Mouse (Mus musculus) ES-Bruce4 (cell line): ENCODE results near the gene Wwc2. TPM values are rescaled to one million over a fixed set of nuclear protein-coding genes. Genes with fewer than 3 reads are reported as not detected.

Source experiments
- H3K27ac ChIP-seq: 2 replicates; pipeline ENCODE4 v1.5.1; 2012; ENCODE audit warnings: low read length, inconsistent platforms; ENCODE audit not compliant: insufficient read depth
- H3K27me3 ChIP-seq: 2 replicates; pipeline ENCODE4 v1.6.1; 2012; ENCODE audit warnings: mild to moderate bottlenecking, low read length, inconsistent platforms; ENCODE audit not compliant: control insufficient read depth, poor library complexity, insufficient read depth, severe bottlenecking
- H3K36me3 ChIP-seq: 2 replicates; pipeline ENCODE4 v1.6.1; 2012; ENCODE audit warnings: inconsistent platforms, mild to moderate bottlenecking, low read length, moderate library complexity; ENCODE audit not compliant: control insufficient read depth, poor library complexity, insufficient read depth, severe bottlenecking
- H3K4me1 ChIP-seq: one replicate; pipeline ENCODE4 v1.8.1; 2011; ENCODE audit warnings: low read length; ENCODE audit not compliant: control insufficient read depth, insufficient read depth
- H3K4me3 ChIP-seq: 2 replicates; pipeline ENCODE4 v1.5.1; 2011; ENCODE audit warnings: low read depth, mild to moderate bottlenecking, low read length
- H3K9ac ChIP-seq: 2 replicates; pipeline ENCODE4 v1.6.1; 2012; ENCODE audit warnings: low read depth, mild to moderate bottlenecking, inconsistent platforms; ENCODE audit not compliant: poor library complexity, severe bottlenecking
- H3K9me3 ChIP-seq: replicated peaks from 2 replicates; pipeline ENCODE4 v1.6.1; 2012; ENCODE audit warnings: mild to moderate bottlenecking, low read length, inconsistent platforms; ENCODE audit not compliant: control insufficient read depth, poor library complexity, insufficient read depth, severe bottlenecking
- CTCF ChIP-seq: IDR thresholded peaks from one replicate; pipeline ENCODE4 v1.8.1; 2011; ENCODE audit warnings: low read depth, low read length
- EP300 ChIP-seq: IDR thresholded peaks from 2 replicates; pipeline ENCODE4 v1.6.1; 2011; ENCODE audit warnings: low read depth, low read length; ENCODE audit not compliant: insufficient read depth
- POLR2A ChIP-seq: IDR thresholded peaks from one replicate; pipeline ENCODE4 v1.8.1; 2011; ENCODE audit warnings: low read length; ENCODE audit not compliant: insufficient read depth
- polyA plus RNA-seq: library from polyadenylated mRNA; stranded (reverse); fragments of >200 nt; gene quantifications from 2 replicates; pipeline ENCODE4 v1.2.4, GENCODE M21; 2011; ENCODE audit warnings: low read depth; ENCODE audit not compliant: missing spikeins, insufficient read depth, insufficient read length

Gene Wwc2
- polyA plus RNA-seq, 1 experiment, result 42.2 TPM

GRCm38 (mm10) chr8:47988111-47988510 lies 2.6 kb downstream of the Wwc2 start:
- Histone ChIP-seq H3K4me3 (no peak overlapping the region), H3K9me3 (no peaks in the 10 kb centered on the region), H3K4me1 (peaks cover 8% of the 10 kb centered on the region), H3K27me3 (no peaks in the 10 kb centered on the region), H3K27ac (no peak overlapping the region), H3K9ac (peak overlapping the region; percentile 99; the same call in 1 of the 2 replicates), H3K36me3 (no peaks in the 10 kb centered on the region; the same call in 1 of the 2 replicates)
- no peak for TF ChIP-seq EP300

DNA sequence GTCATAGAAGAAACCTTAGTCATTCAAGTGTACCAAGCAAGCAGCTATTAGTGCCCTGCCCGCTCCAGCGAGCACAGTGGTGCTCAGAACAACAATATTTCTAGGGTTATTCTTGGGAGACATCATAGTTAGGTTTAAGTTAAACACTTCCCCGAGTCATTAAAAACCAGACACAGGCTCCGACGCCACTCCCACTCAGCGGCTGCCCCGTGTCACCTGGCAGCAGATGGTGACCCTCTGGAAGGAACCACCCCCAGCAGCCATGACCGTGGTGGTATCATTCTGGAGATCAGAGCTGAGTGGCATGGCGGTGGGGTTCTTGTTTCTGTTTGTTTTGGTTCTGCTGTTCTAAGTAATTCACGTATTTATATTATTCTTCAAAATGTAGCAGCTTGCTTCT lies 5.1 kb downstream of the Wwc2 start:
- H3K9ac ChIP-seq, result no peak overlapping the region

GRCm38 (mm10) chr8:47985243-47985642 lies 5.5 kb downstream of the Wwc2 start:
- Histone ChIP-seq H3K4me1 (peaks cover 8% of the 10 kb centered on the region), H3K27me3 (no peaks in the 10 kb centered on the region), H3K9me3 (no peaks in the 10 kb centered on the region), H3K4me3 (no peak overlapping the region), H3K9ac (no peak overlapping the region), H3K27ac (0 out of 2 replicates have a peak overlapping the region, but pooled peaks have one; percentile 4), H3K36me3 (no peaks in the 10 kb centered on the region; the same call in 1 of the 2 replicates)
- TF ChIP-seq POLR2A, result no peak
- no peak for TF ChIP-seq CTCF
- TF ChIP-seq EP300, result no peak

More for the DNA sequence above, 5.1 kb downstream of the Wwc2 start:
- no peak overlapping the region for H3K27ac ChIP-seq
- no peaks in the 10 kb centered on the region for H3K9me3 ChIP-seq
- H3K27me3 ChIP-seq, result no peaks in the 10 kb centered on the region
- peaks cover 8% of the 10 kb centered on the region for H3K4me1 ChIP-seq
- TF ChIP-seq EP300 (no peak), CTCF (no peak), POLR2A (no peak)
- no peaks in the 10 kb centered on the region; the same call in 1 of the 2 replicates for H3K36me3 ChIP-seq
- H3K4me3 ChIP-seq, result no peak overlapping the region

- H3K4me1 ChIP-seq, result peaks cover 7% of the 10 kb centered on the region
- no peak overlapping the region for H3K27ac ChIP-seq
- no peak overlapping the region for H3K9ac ChIP-seq
- H3K27me3 ChIP-seq, result no peaks in the 10 kb centered on the region
- no peaks in the 10 kb centered on the region for H3K36me3 ChIP-seq
- no peaks in the 10 kb centered on the region for H3K9me3 ChIP-seq
- no peak overlapping the region for H3K4me3 ChIP-seq
- TF ChIP-seq CTCF (no peak), EP300 (no peak), POLR2A (no peak)
Observed at GRCm38 (mm10) chr8:47981075-47981474, 9.6 kb downstream of the Wwc2 start.

GRCm38 (mm10) chr8:47979876-47980275 lies 10.8 kb downstream of the Wwc2 start:
- Histone ChIP-seq H3K9me3 (no peaks in the 10 kb centered on the region), H3K27me3 (no peaks in the 10 kb centered on the region), H3K36me3 (no peaks in the 10 kb centered on the region), H3K4me1 (no peaks in the 10 kb centered on the region), H3K27ac (no peak overlapping the region), H3K4me3 (no peak overlapping the region), H3K9ac (no peak overlapping the region)
- no peak for TF ChIP-seq POLR2A
- no peak for TF ChIP-seq CTCF
- no peak for TF ChIP-seq EP300

DNA sequence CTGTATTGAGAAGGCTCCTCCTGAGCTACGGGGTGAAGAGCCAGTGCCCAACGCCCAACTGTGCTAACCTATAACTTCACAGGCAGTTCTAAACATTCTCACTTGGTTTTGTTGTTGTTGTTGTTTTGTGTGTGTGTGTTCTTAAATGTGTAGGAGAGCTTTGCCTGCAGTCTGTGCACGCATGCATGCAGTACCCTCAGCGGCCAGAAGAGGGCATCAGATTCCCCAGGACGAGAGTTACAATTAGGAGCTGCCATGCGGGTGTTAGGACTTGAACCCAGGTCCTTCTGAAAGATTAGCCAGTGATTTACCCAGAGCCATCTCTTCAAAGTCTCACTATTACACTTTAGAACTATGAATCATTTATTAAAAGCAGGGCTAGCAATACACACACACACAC lies 12.0 kb downstream of the Wwc2 start:
- Histone ChIP-seq H3K36me3 (no peaks in the 10 kb centered on the region), H3K27ac (no peak overlapping the region), H3K9me3 (no peaks in the 10 kb centered on the region), H3K4me1 (no peaks in the 10 kb centered on the region), H3K27me3 (no peaks in the 10 kb centered on the region), H3K4me3 (no peak overlapping the region), H3K9ac (no peak overlapping the region)
- TF ChIP-seq CTCF, result peak; percentile 81
- TF ChIP-seq POLR2A, result no peak
- TF ChIP-seq EP300, result no peak

DNA sequence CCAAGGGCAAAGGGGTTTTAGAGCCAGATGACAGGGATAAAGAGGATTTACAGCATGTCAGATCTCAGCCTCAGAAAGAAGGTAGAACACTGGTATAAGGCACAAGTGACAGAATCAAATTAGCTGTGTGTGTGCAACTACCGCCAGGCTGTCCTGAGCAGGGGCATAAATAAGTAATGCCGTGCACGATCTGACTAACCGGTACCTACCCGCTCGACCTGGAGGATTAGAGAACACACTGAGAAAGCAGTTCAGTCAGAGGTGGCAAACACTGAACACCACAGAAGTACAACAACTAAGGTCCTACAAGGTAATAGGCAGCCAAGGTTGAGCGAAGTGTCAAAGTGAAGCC lies 15.8 kb downstream of the Wwc2 start:
- no peaks in the 10 kb centered on the region for H3K4me1 ChIP-seq
- H3K9me3 ChIP-seq, result no peaks in the 10 kb centered on the region
- peak overlapping the region; percentile 33 for H3K27ac ChIP-seq
- no peaks in the 10 kb centered on the region for H3K27me3 ChIP-seq
- no peak for TF ChIP-seq POLR2A
- TF ChIP-seq CTCF, result no peak
- TF ChIP-seq EP300, result no peak
- H3K36me3 ChIP-seq, result no peaks in the 10 kb centered on the region
- H3K9ac ChIP-seq, result no peak overlapping the region
- H3K4me3 ChIP-seq, result peak overlapping the region; percentile 44
